Mouse (Mus musculus): ENCODE results near the gene Slc6a11.
A peak's percentile ranks its signal among the peaks of the same experiment; 100 is the strongest.

The Slc6a11 gene

DNA sequence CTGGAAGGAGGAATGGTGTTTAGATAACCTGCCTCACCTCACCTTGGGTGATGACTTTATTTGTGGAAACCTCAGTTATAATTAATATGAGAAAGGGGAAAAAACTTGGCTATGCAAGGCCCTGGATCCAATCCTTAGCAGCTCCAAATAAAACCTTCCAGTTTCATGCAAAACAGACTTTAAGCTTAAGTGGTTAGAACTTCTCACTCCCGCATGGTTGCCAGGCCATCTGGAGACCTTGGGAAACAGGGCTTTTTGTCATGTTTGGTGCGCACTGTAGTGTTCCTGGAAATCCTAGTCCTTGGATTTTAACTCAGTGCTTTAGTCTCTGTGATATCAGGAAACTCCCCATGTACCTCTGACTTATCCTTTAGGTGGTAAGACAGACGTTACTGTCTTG, 47.1 kb downstream of the Slc6a11 start:
- DNase-seq (ENCODE audit: low read depth, low spot score), result no peak

- DNase-seq (ENCODE audit: low read depth, low spot score), result peak; percentile 63
Measured at GRCm38 (mm10) chr6:114182366-114183179, 51.5 kb downstream of the Slc6a11 start.

DNA sequence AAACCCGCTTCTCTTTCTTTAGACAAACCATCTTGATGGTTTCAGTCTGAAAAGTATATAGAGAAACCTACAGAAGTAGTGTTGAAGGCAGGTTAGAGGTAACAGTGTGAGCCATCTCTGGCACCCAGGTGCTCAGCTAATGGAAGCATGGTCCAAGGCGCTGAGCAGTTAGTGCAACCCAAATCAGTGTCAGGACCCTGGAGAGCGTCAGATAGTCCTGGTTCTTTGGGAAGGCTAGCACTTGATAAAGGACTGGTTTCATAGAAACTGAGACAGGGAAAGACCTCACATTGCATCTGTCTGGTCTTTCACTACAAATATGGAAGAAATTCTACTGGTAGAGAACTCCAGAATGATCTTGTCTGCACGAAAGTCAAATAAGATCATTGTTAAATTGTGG, 56.1 kb downstream of the Slc6a11 start:
- DNase-seq (ENCODE audit: low read depth, low spot score), result peak; percentile 47

- no peak for DNase-seq (ENCODE audit: low read depth, low spot score)
Measured at GRCm38 (mm10) chr6:114188869-114189268, 57.8 kb downstream of the Slc6a11 start.

DNA sequence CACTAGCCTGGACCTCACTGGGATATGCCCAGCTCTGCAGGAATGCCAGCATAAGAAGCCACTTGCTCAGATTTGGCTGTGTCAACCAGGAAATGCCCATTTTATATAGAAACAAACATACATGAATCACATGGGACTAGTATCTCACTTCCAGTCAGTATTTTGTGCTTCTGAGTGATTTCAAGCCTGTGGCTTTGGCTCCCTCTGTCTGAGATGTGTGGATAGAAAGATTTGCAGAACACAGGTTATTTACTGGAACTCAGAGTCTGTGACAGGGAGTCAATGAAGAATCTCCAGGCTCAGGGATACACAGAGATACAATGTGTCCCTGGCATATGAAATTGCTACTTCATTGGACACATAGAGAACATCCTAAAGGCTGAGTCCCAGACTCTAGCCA, 65.0 kb downstream of the Slc6a11 start:
- DNase-seq (ENCODE audit: low read depth, low spot score), result no peak

GRCm38 (mm10) chr6:114199200-114199845, 68.3 kb downstream of the Slc6a11 start:
- peak; percentile 29 for DNase-seq (ENCODE audit: low read depth, low spot score)

DNA sequence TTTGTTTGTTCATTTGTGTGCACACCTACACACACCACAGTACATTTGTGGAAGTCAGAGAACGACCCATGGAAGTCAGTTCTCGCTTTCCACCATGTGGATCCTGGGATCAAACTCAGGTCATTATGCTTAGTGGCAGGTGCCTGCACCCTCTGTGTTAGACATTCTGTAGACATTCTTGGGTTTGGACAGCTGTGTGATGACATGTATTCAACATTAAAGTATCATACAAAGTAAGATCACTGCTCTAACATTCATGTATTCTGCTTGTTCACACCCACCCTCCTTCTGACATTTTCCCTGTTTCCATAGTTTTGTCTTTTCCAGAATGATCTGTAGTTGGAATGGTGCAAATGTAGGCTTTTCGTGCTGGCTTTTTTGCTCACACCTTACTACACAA, 73.5 kb downstream of the Slc6a11 start:
- DNase-seq (ENCODE audit: low read depth, low spot score), result no peak

- DNase-seq (ENCODE audit: low read depth, low spot score), result no peak
Measured at GRCm38 (mm10) chr6:114208296-114208695, 77.3 kb downstream of the Slc6a11 start.

GRCm38 (mm10) chr6:114214393-114214792, 83.4 kb downstream of the Slc6a11 start:
- no peak for DNase-seq (ENCODE audit: low read depth, low spot score)

- peak; percentile 65 for DNase-seq (ENCODE audit: low read depth, low spot score)
Measured at GRCm38 (mm10) chr6:114216741-114217414, 85.8 kb downstream of the Slc6a11 start.

GRCm38 (mm10) chr6:114224399-114224798, 93.4 kb downstream of the Slc6a11 start:
- DNase-seq (ENCODE audit: low read depth, low spot score), result peak; percentile 23

DNA sequence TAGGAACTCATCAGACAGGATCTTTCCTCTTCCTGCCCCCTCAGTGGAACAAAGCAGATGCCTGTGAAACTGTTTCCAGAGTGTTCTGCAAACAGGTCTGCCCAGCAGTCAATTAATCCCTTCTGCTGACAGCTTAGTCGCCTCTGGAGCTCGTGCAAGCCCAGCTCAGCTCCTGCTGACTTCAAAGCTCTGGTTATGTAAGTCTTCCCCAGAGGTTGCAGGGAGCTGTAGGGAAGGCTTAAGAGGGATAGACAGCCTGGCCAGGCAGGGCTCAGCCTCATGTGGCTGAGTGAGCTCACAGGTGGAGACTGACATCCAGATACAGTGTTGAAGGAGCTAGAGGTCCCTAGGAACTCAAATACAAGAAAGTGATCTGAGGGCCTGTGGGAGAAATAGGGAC, 96.3 kb downstream of the Slc6a11 start:
- peak; percentile 53 for DNase-seq (ENCODE audit: low read depth, low spot score)

GRCm38 (mm10) chr6:114228196-114228595, 97.2 kb downstream of the Slc6a11 start:
- DNase-seq (ENCODE audit: low read depth, low spot score), result no peak

GRCm38 (mm10) chr6:114238892-114239644, 108.0 kb downstream of the Slc6a11 start:
- DNase-seq (ENCODE audit: low read depth, low spot score), result peak; percentile 12

- DNase-seq (ENCODE audit: low read depth, low spot score), result no peak
Measured at GRCm38 (mm10) chr6:114245665-114246064, 114.6 kb downstream of the Slc6a11 start.

DNA sequence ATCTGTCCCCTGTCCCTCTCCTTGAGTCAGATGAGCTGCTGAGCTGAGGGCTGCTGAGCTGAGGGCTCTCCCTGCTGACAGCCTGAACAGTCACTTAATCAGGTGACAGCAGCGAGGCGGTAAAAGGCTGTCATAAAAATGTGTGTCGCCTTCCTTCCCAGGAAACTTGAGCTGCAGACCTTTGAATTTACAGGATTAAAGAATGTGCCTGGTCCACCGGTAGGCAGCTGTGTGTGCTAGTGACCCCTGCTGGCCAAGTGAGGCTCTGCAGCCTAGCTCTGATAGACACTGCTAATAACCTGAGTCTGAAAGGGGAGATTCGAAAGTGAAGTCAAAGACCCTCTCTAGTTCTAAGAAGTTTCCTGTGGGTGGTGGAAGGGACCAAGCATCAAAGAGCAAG, 119.3 kb downstream of the Slc6a11 start:
- peak; percentile 87 for DNase-seq (ENCODE audit: low read depth, low spot score)

- no peak for DNase-seq (ENCODE audit: low read depth, low spot score)
Measured at GRCm38 (mm10) chr6:114254927-114255326, 123.9 kb downstream of the Slc6a11 start.

- no peak for DNase-seq (ENCODE audit: low read depth, low spot score)
Measured at GRCm38 (mm10) chr6:114257762-114258361, 126.8 kb downstream of the Slc6a11 start.

DNA sequence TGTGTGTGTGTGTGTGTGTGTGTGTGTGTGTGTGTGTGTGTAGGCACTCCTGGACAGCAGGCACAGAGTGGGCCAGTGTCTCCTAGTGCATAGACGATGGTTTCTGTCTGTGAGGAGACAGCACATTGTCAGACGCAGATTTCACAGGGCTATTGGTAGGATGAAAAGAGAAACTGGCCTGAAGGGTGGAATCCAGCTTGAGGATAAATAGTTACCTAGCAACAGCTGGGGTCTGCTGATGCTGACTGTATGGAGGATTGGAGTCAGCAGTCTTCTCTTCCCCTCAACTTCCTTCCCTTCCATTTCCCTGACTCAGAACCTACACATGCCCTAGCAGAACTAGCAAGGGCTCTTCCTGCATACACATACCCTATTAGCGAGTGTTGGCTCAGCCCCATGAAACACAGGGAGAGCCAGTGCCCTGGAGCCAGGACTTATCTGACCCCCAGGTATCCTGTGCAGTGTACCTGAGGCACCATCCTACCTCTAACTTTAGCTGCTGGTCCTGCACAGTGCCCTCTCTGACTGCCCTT, 127.7 kb downstream of the Slc6a11 start:
- no peak for DNase-seq (ENCODE audit: low read depth, low spot score)

- DNase-seq (ENCODE audit: low read depth, low spot score), result no peak
Measured at GRCm38 (mm10) chr6:114261609-114262008, 130.6 kb downstream of the Slc6a11 start.

DNA sequence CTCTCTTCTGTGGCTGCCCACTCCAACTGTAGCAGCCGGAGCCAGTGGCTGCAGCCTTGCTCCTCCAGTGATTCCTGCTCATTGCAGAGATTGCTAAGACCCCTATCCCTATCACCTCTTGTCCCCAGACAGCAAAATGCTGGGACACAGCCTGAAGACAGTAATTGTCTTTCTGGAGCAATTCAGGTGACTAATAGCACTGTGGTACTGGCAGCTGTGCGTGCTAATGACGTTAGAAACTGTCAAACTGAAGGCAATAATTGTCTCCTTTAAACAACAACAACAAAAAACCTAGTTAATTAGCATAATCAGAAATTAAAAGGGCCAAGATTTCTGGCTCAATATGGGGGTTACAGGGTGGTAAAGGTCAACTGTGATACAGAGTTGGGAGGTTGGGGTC, 133.0 kb downstream of the Slc6a11 start:
- DNase-seq (ENCODE audit: low read depth, low spot score), result no peak
